22 mouse cellular contexts compared by ENCODE assay signal in genomic region chr6:42503478-42503877, GRCm38 (mm10). TPM values are rescaled to one million over a fixed set of nuclear protein-coding genes. Genes with fewer than 3 reads are reported as not detected.
A peak's percentile ranks its signal among the peaks of the same experiment; 100 is the strongest.
DNase-seq lines count a peak whose midpoint lies in the region; ATAC-seq and TF ChIP-seq lines count a peak whose summit lies in the region.
"Had no signal": no experiment of that assay in that cellular context is flagged by ENCODE, and none has a peak within 500 bp of the region (broad histone marks: within the 10 kb centered on the region; RNA-seq: fewer than 3 reads in every experiment).

No protein-coding gene starts in this region.

- H3K4me1 ChIP-seq in heart, postnatal 0 days (ENCODE audit: control insufficient read depth, insufficient read depth) = no peaks in the 10 kb centered on the region
- no peaks in the 10 kb centered on the region for H3K4me1 ChIP-seq in limb, embryonic 14.5 days (ENCODE audit: control insufficient read depth, insufficient read depth, low read length)
- H3K4me1 ChIP-seq in limb, embryonic 10.5 days = no peaks in the 10 kb centered on the region
- no peaks in the 10 kb centered on the region for H3K4me1 ChIP-seq in kidney, embryonic 16.5 days (ENCODE audit: insufficient read depth, low read length)
- H3K4me1 ChIP-seq: embryonic facial prominence, embryonic 13.5 days; liver, embryonic 13.5 days; midbrain, embryonic 13.5 days; stomach, embryonic 15.5 days had no signal

- no peak overlapping the region for H3K9ac ChIP-seq in heart, postnatal 0 days (replicated peaks; ENCODE audit: low read depth, low read length)
- no peak overlapping the region for H3K9ac ChIP-seq in limb, embryonic 14.5 days (ENCODE audit: low read depth, low read length, severe bottlenecking)
- no peak overlapping the region for H3K9ac ChIP-seq in kidney, embryonic 16.5 days (replicated peaks; ENCODE audit: low read length)
- H3K9ac ChIP-seq: embryonic facial prominence, embryonic 13.5 days; liver, embryonic 13.5 days; midbrain, embryonic 13.5 days; stomach, embryonic 15.5 days had no signal

- TF ChIP-seq POLR2A in limb, embryonic 14.5 days (IDR thresholded peaks at IDR 0.05; ENCODE audit: borderline replicate concordance, extremely low read depth, insufficient read depth, insufficient read length) = no peak

- no peaks in the 10 kb centered on the region for H3K36me3 ChIP-seq in heart, postnatal 0 days (replicated peaks; ENCODE audit: control insufficient read depth, insufficient read depth, low read length)
- no peaks in the 10 kb centered on the region for H3K36me3 ChIP-seq in limb, embryonic 14.5 days (ENCODE audit: control insufficient read depth, insufficient read depth, low read length)
- no peaks in the 10 kb centered on the region for H3K36me3 ChIP-seq in limb, embryonic 10.5 days
- H3K36me3 ChIP-seq in kidney, embryonic 16.5 days (ENCODE audit: insufficient read depth, low read length) = no peaks in the 10 kb centered on the region
- H3K36me3 ChIP-seq: embryonic facial prominence, embryonic 13.5 days; liver, embryonic 13.5 days; midbrain, embryonic 13.5 days; stomach, embryonic 15.5 days had no signal

- no peak overlapping the region for H3K4me2 ChIP-seq in heart, postnatal 0 days (ENCODE audit: low read depth, low read length)
- no peak overlapping the region for H3K4me2 ChIP-seq in limb, embryonic 14.5 days (replicated peaks; ENCODE audit: low read depth, low read length, severe bottlenecking)
- no peak overlapping the region for H3K4me2 ChIP-seq in kidney, embryonic 16.5 days (replicated peaks; ENCODE audit: low read depth, low read length)
- H3K4me2 ChIP-seq: embryonic facial prominence, embryonic 13.5 days; liver, embryonic 13.5 days; midbrain, embryonic 13.5 days; stomach, embryonic 15.5 days had no signal

- no peak overlapping the region for H3K27ac ChIP-seq in heart, postnatal 0 days (ENCODE audit: low read depth)
- H3K27ac ChIP-seq in limb, embryonic 14.5 days (replicated peaks; ENCODE audit: low read depth, low read length) = no peak overlapping the region
- no peak overlapping the region for H3K27ac ChIP-seq in limb, embryonic 10.5 days
- no peak overlapping the region for H3K27ac ChIP-seq in kidney, embryonic 16.5 days (ENCODE audit: low read length)
- H3K27ac ChIP-seq: embryonic facial prominence, embryonic 13.5 days; liver, embryonic 13.5 days; midbrain, embryonic 13.5 days; stomach, embryonic 15.5 days had no signal

- no peak for TF ChIP-seq CTCF in heart, postnatal 0 days (IDR thresholded peaks at IDR 0.05; ENCODE audit: low read depth)

- 50% methylated on average over 2 of the region's 2 CpGs for WGBS in heart, postnatal 0 days
- 85% methylated on average over 2 of the region's 2 CpGs for WGBS in limb, embryonic 14.5 days
- 96% methylated on average over 2 of the region's 2 CpGs for WGBS in limb, embryonic 10.5 days
- WGBS in kidney, embryonic 16.5 days = 58% methylated on average over 2 of the region's 2 CpGs

- no peak overlapping the region for H3K4me3 ChIP-seq in heart, postnatal 0 days (ENCODE audit: low read depth, low read length)
- H3K4me3 ChIP-seq in limb, embryonic 14.5 days (replicated peaks; ENCODE audit: low read length) = no peak overlapping the region
- H3K4me3 ChIP-seq in limb, embryonic 10.5 days = no peak overlapping the region
- H3K4me3 ChIP-seq in kidney, embryonic 16.5 days (ENCODE audit: low read length) = no peak overlapping the region
- H3K4me3 ChIP-seq: embryonic facial prominence, embryonic 13.5 days; liver, embryonic 13.5 days; midbrain, embryonic 13.5 days; stomach, embryonic 15.5 days had no signal

- TF ChIP-seq EP300 in heart, postnatal 0 days (IDR thresholded peaks at IDR 0.05; ENCODE audit: low read depth) = no peak

- no peaks in the 10 kb centered on the region for H3K9me3 ChIP-seq in heart, postnatal 0 days (replicated peaks; ENCODE audit: control insufficient read depth, low read length)
- no peaks in the 10 kb centered on the region for H3K9me3 ChIP-seq in limb, embryonic 14.5 days (ENCODE audit: control insufficient read depth, low read length)
- H3K9me3 ChIP-seq in limb, embryonic 10.5 days (replicated peaks) = no peaks in the 10 kb centered on the region
- no peaks in the 10 kb centered on the region for H3K9me3 ChIP-seq in kidney, embryonic 16.5 days (ENCODE audit: low read length)
- H3K9me3 ChIP-seq: embryonic facial prominence, embryonic 13.5 days; liver, embryonic 13.5 days; midbrain, embryonic 13.5 days; stomach, embryonic 15.5 days had no signal

- ATAC-seq in heart, postnatal 0 days (ENCODE audit: insufficient read depth, low read depth) = no peak
- ATAC-seq in limb, embryonic 14.5 days (ENCODE audit: low FRiP score, low read depth) = no peak
- ATAC-seq in kidney, embryonic 16.5 days (ENCODE audit: low FRiP score, low TSS enrichment) = peak; percentile 75; the same call in 1 of the 2 replicates
- ATAC-seq: inflammation-experienced regulatory T-cells, adult 6 months; midbrain, embryonic 13.5 days had no signal

- no peaks in the 10 kb centered on the region for H3K27me3 ChIP-seq in heart, postnatal 0 days (ENCODE audit: control insufficient read depth, insufficient read depth, low read length)
- no peaks in the 10 kb centered on the region for H3K27me3 ChIP-seq in limb, embryonic 14.5 days (ENCODE audit: control insufficient read depth, insufficient read depth, low read length)
- H3K27me3 ChIP-seq in limb, embryonic 10.5 days (ENCODE audit: low read depth, poor library complexity, severe bottlenecking) = no peaks in the 10 kb centered on the region
- no peaks in the 10 kb centered on the region for H3K27me3 ChIP-seq in kidney, embryonic 16.5 days (ENCODE audit: insufficient read depth, low read length)
- H3K27me3 ChIP-seq: CH12.LX; embryonic facial prominence, embryonic 13.5 days; liver, embryonic 13.5 days; midbrain, embryonic 13.5 days; stomach, embryonic 15.5 days had no signal

- peak; percentile 16 for DNase-seq in heart, postnatal 0 days (ENCODE audit: low spot score)
- DNase-seq in heart, adult 18-20 months = no peak
- DNase-seq in limb, embryonic 14.5 days (ENCODE audit: low spot score) = peak; percentile 11
- DNase-seq in limb, embryonic 10.5 days (ENCODE audit: low spot score) = no peak
- peak; percentile 5 to 20 for DNase-seq in kidney, postnatal 36 days
- DNase-seq in left cerebral cortex, adult 8-10 months (ENCODE audit: low spot score in 2 of 2) = no peak
- DNase-seq: cerebellum, adult 18-20 months; left cerebral cortex, postnatal 4 days; liver, embryonic 13.5 days; spleen, adult 18-20 months had no signal

RNA-seq across cellular contexts. Expression of gene Olfr456, which starts 16.5 kb away (rescaled TPM):
- total RNA-seq in heart, postnatal 0 days (2014; rRNA removed; ENCODE audit: low replicate concordance) = not detected in 2 replicates
- polyA plus RNA-seq in heart, postnatal 0 days (2015; fragmentation: Nextera tagmentation; extraction: Ambion mirVana) = not detected in 2 replicates
- not detected for total RNA-seq in heart, adult 18-20 months (2021)
- not detected in 2 replicates for polyA plus RNA-seq in limb, embryonic 14.5 days (2012; rRNA removed)
- not detected in 2 replicates for polyA plus RNA-seq in limb, embryonic 14.5 days (2014; fragmentation: Nextera tagmentation; extraction: Ambion mirVana)
- 0.18 TPM in 1 of 2 replicates, not detected in the other for polyA plus RNA-seq in limb, embryonic 10.5 days (2016; fragmentation: Nextera tagmentation; extraction: Ambion mirVana)
- not detected in 2 replicates for polyA plus RNA-seq in kidney, embryonic 16.5 days (2015; fragmentation: Nextera tagmentation; extraction: Ambion mirVana)
- not detected for total RNA-seq in left cerebral cortex, adult 8-10 months (2022)
- total RNA-seq: CH12.LX; common myeloid progenitor, adult 5-6 weeks; hematopoietic stem cell, adult 5-6 weeks; layer of hippocampus, postnatal 25 days; left cerebral cortex, postnatal 4 days had no signal
- polyA plus RNA-seq: brain, embryonic 14.5 days; embryonic facial prominence, embryonic 13.5 days; forebrain, embryonic 11.5 days; inflammation-experienced regulatory T-cells, adult 6 months; liver, embryonic 13.5 days; midbrain, embryonic 13.5 days; stomach, embryonic 15.5 days; thymus, postnatal 0 days had no signal

RNA-seq across cellular contexts. Expression of gene Olfr457, which starts 27.3 kb away (rescaled TPM):
- not detected in 2 replicates for total RNA-seq in heart, postnatal 0 days (2014; rRNA removed; ENCODE audit: low replicate concordance)
- not detected in 2 replicates for polyA plus RNA-seq in heart, postnatal 0 days (2015; fragmentation: Nextera tagmentation; extraction: Ambion mirVana)
- not detected for total RNA-seq in heart, adult 18-20 months (2021)
- polyA plus RNA-seq in limb, embryonic 14.5 days (2012; rRNA removed) = not detected in 2 replicates
- 0.07 TPM in 1 of 2 replicates, not detected in the other for polyA plus RNA-seq in limb, embryonic 14.5 days (2014; fragmentation: Nextera tagmentation; extraction: Ambion mirVana)
- 0.04 TPM in 1 of 2 replicates, not detected in the other for polyA plus RNA-seq in limb, embryonic 10.5 days (2016; fragmentation: Nextera tagmentation; extraction: Ambion mirVana)
- not detected in 2 replicates for polyA plus RNA-seq in kidney, embryonic 16.5 days (2015; fragmentation: Nextera tagmentation; extraction: Ambion mirVana)
- not detected for total RNA-seq in left cerebral cortex, adult 8-10 months (2022)
- total RNA-seq: CH12.LX; common myeloid progenitor, adult 5-6 weeks; hematopoietic stem cell, adult 5-6 weeks; layer of hippocampus, postnatal 25 days; left cerebral cortex, postnatal 4 days had no signal
- polyA plus RNA-seq: brain, embryonic 14.5 days; embryonic facial prominence, embryonic 13.5 days; forebrain, embryonic 11.5 days; liver, embryonic 13.5 days; midbrain, embryonic 13.5 days; stomach, embryonic 15.5 days; thymus, postnatal 0 days had no signal

RNA-seq across cellular contexts. Expression of gene Olfr458, which starts 38.5 kb away (rescaled TPM):
- total RNA-seq in heart, postnatal 0 days (2014; rRNA removed; ENCODE audit: low replicate concordance) = not detected in 2 replicates
- polyA plus RNA-seq in heart, postnatal 0 days (2015; fragmentation: Nextera tagmentation; extraction: Ambion mirVana) = not detected in 2 replicates
- not detected for total RNA-seq in heart, adult 18-20 months (2021)
- polyA plus RNA-seq in limb, embryonic 14.5 days (2012; rRNA removed) = not detected in 2 replicates
- polyA plus RNA-seq in limb, embryonic 14.5 days (2014; fragmentation: Nextera tagmentation; extraction: Ambion mirVana) = not detected in 2 replicates
- polyA plus RNA-seq in limb, embryonic 10.5 days (2016; fragmentation: Nextera tagmentation; extraction: Ambion mirVana) = not detected in 2 replicates
- polyA plus RNA-seq in kidney, embryonic 16.5 days (2015; fragmentation: Nextera tagmentation; extraction: Ambion mirVana) = not detected in 2 replicates
- total RNA-seq in left cerebral cortex, adult 8-10 months (2022) = not detected
- total RNA-seq: CH12.LX; common myeloid progenitor, adult 5-6 weeks; hematopoietic stem cell, adult 5-6 weeks; layer of hippocampus, postnatal 25 days; left cerebral cortex, postnatal 4 days had no signal
- polyA plus RNA-seq: brain, embryonic 14.5 days; embryonic facial prominence, embryonic 13.5 days; forebrain, embryonic 11.5 days; inflammation-experienced regulatory T-cells, adult 6 months; liver, embryonic 13.5 days; midbrain, embryonic 13.5 days; stomach, embryonic 15.5 days; thymus, postnatal 0 days had no signal

RNA-seq across cellular contexts. Expression of gene Olfr455, which starts 43.9 kb away (rescaled TPM):
- not detected in 2 replicates for total RNA-seq in heart, postnatal 0 days (2014; rRNA removed; ENCODE audit: low replicate concordance)
- polyA plus RNA-seq in heart, postnatal 0 days (2015; fragmentation: Nextera tagmentation; extraction: Ambion mirVana) = not detected in 2 replicates
- not detected for total RNA-seq in heart, adult 18-20 months (2021)
- not detected in 2 replicates for polyA plus RNA-seq in limb, embryonic 14.5 days (2012; rRNA removed)
- not detected in 2 replicates for polyA plus RNA-seq in limb, embryonic 14.5 days (2014; fragmentation: Nextera tagmentation; extraction: Ambion mirVana)
- polyA plus RNA-seq in limb, embryonic 10.5 days (2016; fragmentation: Nextera tagmentation; extraction: Ambion mirVana) = not detected in 2 replicates
- not detected in 2 replicates for polyA plus RNA-seq in kidney, embryonic 16.5 days (2015; fragmentation: Nextera tagmentation; extraction: Ambion mirVana)
- not detected for total RNA-seq in left cerebral cortex, adult 8-10 months (2022)
- total RNA-seq: CH12.LX; common myeloid progenitor, adult 5-6 weeks; hematopoietic stem cell, adult 5-6 weeks; layer of hippocampus, postnatal 25 days; left cerebral cortex, postnatal 4 days had no signal
- polyA plus RNA-seq: brain, embryonic 14.5 days; embryonic facial prominence, embryonic 13.5 days; forebrain, embryonic 11.5 days; inflammation-experienced regulatory T-cells, adult 6 months; liver, embryonic 13.5 days; midbrain, embryonic 13.5 days; stomach, embryonic 15.5 days; thymus, postnatal 0 days had no signal

Comparison
In these comparisons a context has a peak if more than half of its experiments do, and no peak if none do; other contexts are left out.
1. DNase-seq: peak in heart, postnatal 0 days (single experiment), limb, embryonic 14.5 days (single experiment) and kidney, postnatal 36 days (2 of 2); none in heart, adult 18-20 months (0 of 2), limb, embryonic 10.5 days (single experiment) and left cerebral cortex, adult 8-10 months (0 of 2).